Mouse (Mus musculus) heart, embryonic 16.5 days (tissue): Measurements from ENCODE around the gene Pde11a. TPM values are rescaled to one million over a fixed set of nuclear protein-coding genes. Genes with fewer than 3 reads are reported as not detected.

ENCODE experiments used
- ATAC-seq: fragments of 200-750 bp; cut with Nextera tagmentation; replicated peaks from 2 replicates; pipeline ENCODE4 v1.8.0; 2017; ENCODE audit warnings: moderate number of reproducible peaks; ENCODE audit not compliant: insufficient read depth, low FRiP score; ENCODE audit errors: extremely low read depth
- H3K27ac ChIP-seq: fragments of 300-500 bp; sonication (generic); 2 replicates; pipeline ENCODE4 v1.5.1; 2014; ENCODE audit warnings: mild to moderate bottlenecking, low read length, control low read depth, moderate library complexity
- H3K27me3 ChIP-seq: fragments of 300-500 bp; sonication (generic); 2 replicates; pipeline ENCODE4 v1.6.1; 2014; ENCODE audit warnings: low read length, mixed read lengths; ENCODE audit not compliant: control insufficient read depth, insufficient read depth
- H3K36me3 ChIP-seq: fragments of 300-500 bp; sonication (generic); 2 replicates; pipeline ENCODE4 v1.6.1; 2014; ENCODE audit not compliant: control insufficient read depth, insufficient read depth
- H3K4me1 ChIP-seq: fragments of 300-500 bp; sonication (generic); 2 replicates; pipeline ENCODE4 v1.6.1; 2014; ENCODE audit warnings: low read length, mixed read lengths; ENCODE audit not compliant: control insufficient read depth, insufficient read depth
- H3K4me2 ChIP-seq: fragments of 300-500 bp; sonication (generic); 2 replicates; pipeline ENCODE4 v1.6.1; 2014; ENCODE audit warnings: low read depth, mild to moderate bottlenecking, control low read depth, low read length
- H3K4me3 ChIP-seq: fragments of 300-500 bp; sonication (generic); 2 replicates; pipeline ENCODE4 v1.5.1; 2014; ENCODE audit warnings: mild to moderate bottlenecking, control low read depth, low read length
- H3K9ac ChIP-seq: fragments of 300-500 bp; sonication (generic); 2 replicates; pipeline ENCODE4 v1.6.1; 2014; ENCODE audit warnings: low read length, control low read depth
- H3K9me3 ChIP-seq: fragments of 300-500 bp; sonication (generic); replicated peaks from 2 replicates; pipeline ENCODE4 v1.6.1; 2016; ENCODE audit warnings: low read length; ENCODE audit not compliant: control insufficient read depth
- WGBS: fragments of 180-500 bp; shearing (Covaris S2); extraction: QIAGEN DNeasy Blood & Tissue Kit; methylation state at CpG from one replicate; pipeline ENCODE4 v1.1.7; 2014; 5-methylcytosine and 5-hydroxymethylcytosine counted together
- polyA plus RNA-seq: library from polyadenylated mRNA; unstranded; fragments of >200 nt; fragmentation: Nextera tagmentation; extraction: Ambion mirVana; gene quantifications from 2 replicates; pipeline ENCODE4 v1.2.1, GENCODE M21; 2015

Gene Pde11a
- polyA plus RNA-seq, 1 experiment from 2014 or later: 0.11 TPM

DNA sequence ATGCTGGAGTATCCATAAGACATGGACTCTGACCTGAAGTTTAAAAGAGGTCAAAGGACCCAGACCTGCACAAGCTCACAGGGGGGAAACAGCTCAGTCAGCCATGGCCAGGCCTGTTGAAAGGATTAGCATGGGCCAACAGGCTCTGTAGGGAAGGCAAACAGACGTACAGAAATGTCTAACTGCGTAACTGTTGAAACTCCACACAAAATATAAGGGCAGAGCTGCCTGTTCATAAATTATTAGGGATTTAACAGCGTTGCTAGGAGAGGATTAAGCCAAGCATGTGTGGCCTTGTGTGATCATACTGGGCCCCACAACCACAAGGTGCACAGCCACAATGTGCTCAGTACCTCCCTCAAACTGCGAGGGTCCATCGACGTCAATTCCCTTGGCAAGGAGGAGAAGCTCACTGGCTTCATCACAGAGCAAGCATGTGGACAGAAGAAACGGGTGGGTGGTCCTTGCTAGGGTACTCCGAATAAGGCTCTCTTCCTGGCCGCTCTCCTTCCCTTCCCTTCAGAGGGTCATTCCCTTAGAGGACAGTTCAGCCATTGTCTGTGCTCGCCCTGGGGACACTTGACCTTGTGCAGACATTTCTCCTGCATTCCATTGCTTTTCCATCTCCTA is 375.2 kb downstream of the Pde11a start:
- no peak overlapping the region for H3K4me2 ChIP-seq
- 76% methylated on average over 10 of the region's 10 CpGs for WGBS
- H3K27me3 ChIP-seq: no peaks in the 10 kb centered on the region
- no peak overlapping the region for H3K9ac ChIP-seq
- H3K4me3 ChIP-seq: no peak overlapping the region
- peaks cover 29% of the 10 kb centered on the region for H3K4me1 ChIP-seq
- H3K9me3 ChIP-seq: no peaks in the 10 kb centered on the region
- ATAC-seq: no peak
- H3K27ac ChIP-seq: no peak overlapping the region
- no peaks in the 10 kb centered on the region for H3K36me3 ChIP-seq

DNA sequence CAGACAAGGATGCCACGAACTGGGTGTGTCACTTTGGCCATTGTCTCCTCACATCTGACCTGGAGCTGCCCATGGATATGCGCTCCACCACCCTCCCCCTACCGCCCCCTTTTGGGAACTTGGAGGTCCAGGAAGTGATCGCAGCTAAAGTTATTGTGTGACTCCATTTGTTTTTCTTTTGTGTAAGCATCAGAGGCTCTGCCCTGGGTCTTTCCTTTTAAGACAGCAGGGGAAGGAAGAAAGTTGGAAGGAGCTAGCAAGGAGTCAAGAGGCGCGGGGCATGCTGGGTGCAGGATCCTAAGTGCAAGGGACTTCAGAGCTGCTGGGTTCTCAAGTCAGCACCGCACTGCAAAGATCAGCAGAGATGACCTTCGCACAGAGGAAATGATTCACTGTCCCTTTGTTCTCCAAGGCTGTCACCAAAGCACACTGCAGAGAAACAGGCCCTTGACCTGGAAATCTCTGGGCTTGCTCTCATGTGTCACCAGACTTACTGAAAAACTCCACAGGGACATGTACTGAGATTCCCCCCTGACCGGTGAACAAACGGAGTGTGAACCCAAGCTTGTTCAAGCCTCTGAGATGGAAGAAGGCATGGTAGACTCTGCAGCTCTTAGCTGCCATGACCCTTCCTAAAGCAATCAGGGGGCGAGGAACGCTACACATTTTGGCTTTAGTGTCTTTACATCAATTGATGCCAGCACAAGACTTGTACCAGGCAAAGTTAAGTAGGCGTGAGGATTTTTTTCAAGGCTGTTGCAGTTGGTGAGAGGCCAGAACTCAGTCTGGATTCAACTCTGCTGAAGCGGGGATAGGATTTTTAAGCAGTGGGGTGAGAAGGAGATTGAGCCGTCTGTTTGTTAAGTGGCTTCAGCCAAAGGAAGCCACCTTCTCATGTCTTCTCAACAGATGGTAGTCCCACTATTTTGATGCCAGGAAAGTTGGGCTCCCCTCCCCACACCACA is 377.9 kb downstream of the Pde11a start:
- peak; percentile 34; the same call in 1 of the 2 replicates for ATAC-seq
- H3K9ac ChIP-seq: no peak overlapping the region

DNA sequence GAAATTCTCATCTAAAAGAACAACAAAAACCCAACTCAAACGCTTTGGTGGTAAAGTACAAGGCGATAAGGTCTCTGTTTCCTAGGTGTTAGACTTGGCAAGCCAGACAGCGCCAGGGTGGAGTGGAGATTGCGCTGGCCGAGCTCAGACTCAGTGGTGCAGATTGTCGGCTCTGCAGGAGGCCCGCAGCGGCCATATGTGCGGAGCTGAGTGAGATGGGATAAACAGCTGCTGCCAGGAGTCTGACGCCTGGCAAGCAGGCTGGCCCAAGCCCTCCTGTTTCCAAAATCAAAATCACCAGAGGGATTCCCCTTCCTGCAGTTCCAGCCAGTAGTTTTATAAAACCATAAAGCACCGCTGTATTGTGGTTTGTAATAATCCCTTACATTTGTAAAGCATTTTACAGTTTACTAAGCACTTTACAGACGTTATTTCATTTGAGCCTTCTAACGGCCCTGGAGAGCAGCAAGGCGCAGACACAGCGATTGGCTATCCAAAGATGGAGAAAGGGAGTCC is 378.7 kb downstream of the Pde11a start:
- no peak overlapping the region for H3K4me3 ChIP-seq
- H3K27me3 ChIP-seq: no peaks in the 10 kb centered on the region
- peak overlapping the region; percentile 26; the same call in 1 of the 2 replicates for H3K9ac ChIP-seq
- H3K27ac ChIP-seq: peak overlapping the region; percentile 64
- H3K4me2 ChIP-seq: peak overlapping the region; percentile 36
- H3K9me3 ChIP-seq: no peaks in the 10 kb centered on the region
- H3K4me1 ChIP-seq: peaks cover 32% of the 10 kb centered on the region
- ATAC-seq: peak; percentile 43; the same call in 1 of the 2 replicates
- no peaks in the 10 kb centered on the region for H3K36me3 ChIP-seq
- 15% methylated on average over 15 of the region's 15 CpGs for WGBS

More for the DNA sequence above, 377.9 kb downstream of the Pde11a start:
- H3K9me3 ChIP-seq: no peaks in the 10 kb centered on the region
- no peaks in the 10 kb centered on the region for H3K36me3 ChIP-seq
- 42% methylated on average over 15 of the region's 15 CpGs for WGBS
- no peaks in the 10 kb centered on the region for H3K27me3 ChIP-seq
- peak overlapping the region; percentile 36; the same call in 1 of the 2 replicates for H3K4me2 ChIP-seq
- H3K27ac ChIP-seq: peak overlapping the region; percentile 64
- H3K4me3 ChIP-seq: no peak overlapping the region
- peaks cover 32% of the 10 kb centered on the region for H3K4me1 ChIP-seq

DNA sequence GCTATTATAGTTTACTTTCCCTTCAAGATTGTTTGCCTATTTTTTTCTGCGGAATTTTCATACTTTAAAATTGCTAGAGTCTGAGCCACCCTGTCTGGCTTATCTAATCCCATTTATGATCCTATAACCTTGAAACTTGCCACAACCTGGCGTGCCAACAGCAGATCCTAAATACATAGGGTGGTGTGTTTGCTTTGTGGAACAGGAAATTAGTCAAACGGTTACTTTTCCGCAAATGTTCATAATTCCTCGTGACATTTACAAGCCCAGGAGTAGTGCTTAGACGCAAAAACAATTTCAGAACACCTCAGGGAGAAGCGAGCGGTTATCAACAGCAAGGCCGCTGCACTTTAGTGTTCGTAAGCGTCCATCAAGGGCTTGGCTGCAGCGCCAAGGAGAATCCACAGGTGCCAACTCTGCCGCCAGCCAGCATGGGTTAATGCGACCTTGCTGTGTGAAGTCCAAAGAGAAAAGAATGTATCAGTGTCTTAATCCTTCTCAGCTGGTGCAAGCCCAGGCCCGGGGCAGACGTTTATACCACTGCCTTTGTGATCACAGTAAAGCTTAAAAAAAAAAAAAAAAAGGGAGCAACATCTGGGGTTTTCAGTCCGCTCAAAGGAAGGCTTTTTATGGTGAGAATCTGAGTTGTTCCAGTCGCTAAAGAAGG is 379.3 kb downstream of the Pde11a start:
- H3K9ac ChIP-seq: peak overlapping the region; percentile 26
- no peaks in the 10 kb centered on the region for H3K27me3 ChIP-seq
- no peaks in the 10 kb centered on the region for H3K9me3 ChIP-seq
- peak overlapping the region; percentile 64 for H3K27ac ChIP-seq
- peaks cover 26% of the 10 kb centered on the region for H3K4me1 ChIP-seq
- 24% methylated on average over 18 of the region's 18 CpGs for WGBS
- H3K4me3 ChIP-seq: no peak overlapping the region
- H3K36me3 ChIP-seq: no peaks in the 10 kb centered on the region
- peak overlapping the region; percentile 36 for H3K4me2 ChIP-seq
- 0 out of 2 replicates have a peak, but pooled peaks have one; percentile 16 for ATAC-seq

DNA sequence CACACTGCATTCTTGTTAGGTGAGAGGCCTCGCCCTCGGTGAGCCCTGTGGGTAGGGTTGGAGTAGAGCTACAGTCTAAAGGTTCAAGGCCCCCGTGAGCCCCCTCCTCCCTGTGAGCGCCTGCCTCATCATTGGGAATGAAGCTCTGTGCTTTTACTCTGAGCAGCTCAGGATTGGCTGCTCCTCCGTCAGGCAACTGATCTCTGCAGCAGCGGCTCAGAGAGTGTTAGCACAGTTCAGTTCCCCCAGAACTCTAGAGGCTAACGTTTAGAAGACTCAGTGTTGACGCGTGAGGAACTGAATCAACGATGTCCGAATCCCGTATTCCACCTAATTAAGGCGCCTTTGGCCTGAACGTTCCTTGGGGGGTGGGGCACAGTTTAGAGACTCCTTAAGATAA is 382.9 kb downstream of the Pde11a start:
- H3K36me3 ChIP-seq: no peaks in the 10 kb centered on the region
- no peak for ATAC-seq
- H3K4me2 ChIP-seq: no peak overlapping the region
- no peak overlapping the region for H3K27ac ChIP-seq
- no peaks in the 10 kb centered on the region for H3K27me3 ChIP-seq
- no peak overlapping the region for H3K9ac ChIP-seq
- no peaks in the 10 kb centered on the region for H3K9me3 ChIP-seq
- 32% methylated on average over 14 of the region's 14 CpGs for WGBS
- peaks cover 20% of the 10 kb centered on the region for H3K4me1 ChIP-seq
- no peak overlapping the region for H3K4me3 ChIP-seq

DNA sequence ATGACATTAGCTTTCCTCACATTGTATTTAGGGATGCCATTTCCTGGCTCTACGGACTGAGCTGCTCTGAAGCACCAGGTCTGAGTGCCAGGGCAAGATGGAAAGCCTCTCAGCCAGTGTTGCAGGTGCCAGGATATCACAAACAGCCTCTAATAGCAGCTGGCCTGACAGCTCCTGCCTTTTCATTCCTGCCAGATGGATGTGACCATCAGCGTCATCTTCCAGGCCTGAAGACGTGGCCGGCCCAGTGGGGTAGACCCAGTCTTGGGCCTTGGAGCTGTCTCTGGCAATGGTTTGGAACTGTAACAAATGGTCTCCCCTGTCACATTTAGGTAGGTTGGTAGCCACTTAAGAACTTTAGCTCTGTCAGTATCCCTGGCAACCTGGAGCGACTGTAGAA is 385.3 kb downstream of the Pde11a start:
- no peak for ATAC-seq
- H3K27ac ChIP-seq: no peak overlapping the region
- no peaks in the 10 kb centered on the region for H3K36me3 ChIP-seq
- H3K4me1 ChIP-seq: peaks cover 4% of the 10 kb centered on the region; the same call in 1 of the 2 replicates
- no peak overlapping the region for H3K4me3 ChIP-seq
- no peaks in the 10 kb centered on the region for H3K27me3 ChIP-seq
- no peaks in the 10 kb centered on the region for H3K9me3 ChIP-seq
- H3K9ac ChIP-seq: no peak overlapping the region
- H3K4me2 ChIP-seq: no peak overlapping the region
- WGBS: 86% methylated on average over 5 of the region's 5 CpGs

DNA sequence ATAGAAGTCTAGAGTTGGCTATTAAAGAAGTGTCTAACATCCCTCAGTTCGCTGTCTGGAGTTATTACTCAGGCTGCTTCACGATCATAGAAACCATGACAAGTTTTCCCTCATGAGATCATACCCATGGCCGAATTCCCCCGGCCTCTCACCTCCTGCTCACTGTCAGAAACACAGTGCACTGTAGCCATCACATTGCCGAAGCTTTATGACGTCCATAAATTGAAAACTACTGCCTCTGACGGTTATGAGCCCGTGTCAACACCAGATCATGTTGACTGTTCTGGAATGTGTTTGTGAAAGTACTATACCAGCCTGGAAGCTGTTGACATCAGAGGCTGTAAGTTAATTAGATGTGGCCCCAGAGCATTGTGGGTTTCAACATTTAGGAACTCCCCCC is 387.9 kb downstream of the Pde11a start:
- Histone ChIP-seq H3K9ac (no peak overlapping the region), H3K27me3 (no peaks in the 10 kb centered on the region), H3K9me3 (no peaks in the 10 kb centered on the region), H3K4me1 (no peaks in the 10 kb centered on the region), H3K4me3 (no peak overlapping the region), H3K27ac (no peak overlapping the region), H3K36me3 (no peaks in the 10 kb centered on the region), H3K4me2 (no peak overlapping the region)
- 67% methylated on average over 8 of the region's 8 CpGs for WGBS
- ATAC-seq: no peak
